Mouse (Mus musculus) liver, embryonic 12.5 days (tissue): ENCODE measurements around the gene Pm20d1. TPM values are rescaled to one million over a fixed set of nuclear protein-coding genes. Genes with fewer than 3 reads are reported as not detected.

Experiments
- ATAC-seq: fragments of 200-750 bp; cut with Nextera tagmentation; 2 replicates; pipeline ENCODE4 v1.8.0; 2017; ENCODE audit warnings: moderate number of reproducible peaks, mild to moderate bottlenecking, moderate library complexity
- H3K27ac ChIP-seq: fragments of 300-500 bp; sonication (generic); 2 replicates; pipeline ENCODE4 v1.5.1; 2016; ENCODE audit warnings: mild to moderate bottlenecking
- H3K27me3 ChIP-seq: fragments of 300-500 bp; sonication (generic); replicated peaks from 2 replicates; pipeline ENCODE4 v1.6.1; 2016; ENCODE audit warnings: mild to moderate bottlenecking, moderate library complexity
- H3K36me3 ChIP-seq: fragments of 300-500 bp; sonication (generic); 2 replicates; pipeline ENCODE4 v1.6.1; 2016; ENCODE audit warnings: mild to moderate bottlenecking, moderate library complexity
- H3K4me1 ChIP-seq: fragments of 300-500 bp; sonication (generic); 2 replicates; pipeline ENCODE4 v1.6.1; 2016
- H3K4me2 ChIP-seq: fragments of 300-500 bp; sonication (generic); 2 replicates; pipeline ENCODE4 v1.6.1; 2016; ENCODE audit warnings: mild to moderate bottlenecking, moderate library complexity
- H3K4me3 ChIP-seq: fragments of 300-500 bp; sonication (generic); 2 replicates; pipeline ENCODE4 v1.5.1; 2016; ENCODE audit warnings: mild to moderate bottlenecking, moderate library complexity
- H3K9ac ChIP-seq: fragments of 300-500 bp; sonication (generic); 2 replicates; pipeline ENCODE4 v1.6.1; 2016; ENCODE audit warnings: mild to moderate bottlenecking, moderate library complexity
- H3K9me3 ChIP-seq: fragments of 300-500 bp; sonication (generic); replicated peaks from 2 replicates; pipeline ENCODE4 v1.6.1; 2016; ENCODE audit warnings: mild to moderate bottlenecking, moderate library complexity
- WGBS: fragments of 180-500 bp; shearing (Covaris S2); methylation state at CpG from one replicate; pipeline ENCODE4 v1.1.7; 2016; ENCODE audit not compliant: insufficient replicate concordance; 5-methylcytosine and 5-hydroxymethylcytosine counted together
- polyA plus RNA-seq: library from polyadenylated mRNA; unstranded; fragments of >200 nt; fragmentation: Nextera tagmentation; extraction: Ambion mirVana; gene quantifications from 2 replicates; pipeline ENCODE4 v1.2.1, GENCODE M21; 2016

Pm20d1 gene
- polyA plus RNA-seq, 1 experiment from 2014 or later = 2.8 TPM

DNA sequence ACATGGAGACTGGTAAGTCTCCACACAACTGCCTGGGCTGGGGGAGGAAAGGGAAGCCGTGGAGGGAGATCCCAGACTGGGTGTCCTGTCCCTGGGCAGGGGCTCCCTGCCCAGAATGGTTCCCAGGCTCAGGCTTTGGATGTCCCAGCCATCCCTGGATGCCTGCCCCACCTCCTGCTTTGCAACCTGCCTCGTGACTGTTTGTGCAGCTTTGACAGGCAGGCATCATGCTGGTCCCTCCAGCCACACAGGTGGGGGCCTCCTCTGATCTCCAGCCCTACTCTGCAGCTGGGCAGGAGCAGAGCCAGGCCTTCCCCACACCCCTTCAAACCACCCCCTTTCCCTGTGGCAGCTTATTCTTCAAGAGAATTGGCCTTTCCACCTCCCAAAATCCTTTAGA, 42.1 kb downstream of the Pm20d1 start:
- Histone ChIP-seq H3K4me2 (no peak overlapping the region), H3K9ac (no peak overlapping the region), H3K4me1 (no peaks in the 10 kb centered on the region), H3K4me3 (no peak overlapping the region), H3K27ac (no peak overlapping the region), H3K36me3 (peaks cover 43% of the 10 kb centered on the region), H3K9me3 (no peaks in the 10 kb centered on the region), H3K27me3 (no peaks in the 10 kb centered on the region)
- no peak for ATAC-seq
- WGBS = 50% methylated on average over 2 of the region's 2 CpGs

DNA sequence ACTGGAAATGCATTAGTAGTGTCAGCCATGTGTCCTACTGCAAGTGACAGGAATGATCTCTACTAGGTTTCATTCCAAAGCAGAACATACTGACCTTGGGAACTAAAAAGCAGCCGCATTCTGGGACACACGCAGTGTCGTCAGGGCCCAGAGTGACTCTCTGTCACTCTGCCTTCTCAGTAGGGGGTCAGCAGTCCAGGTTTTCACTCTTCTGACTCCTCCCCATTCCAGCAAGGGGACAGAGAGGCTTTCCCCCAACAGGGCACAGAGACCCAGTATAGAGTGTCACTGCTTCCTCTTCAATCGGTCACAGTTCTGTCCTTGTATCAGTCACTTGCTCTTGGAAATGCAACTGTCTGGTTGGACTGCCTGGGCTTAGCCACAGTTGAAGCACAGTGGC, 45.0 kb downstream of the Pm20d1 start:
- no peak for ATAC-seq
- Histone ChIP-seq H3K9me3 (no peaks in the 10 kb centered on the region), H3K4me1 (no peaks in the 10 kb centered on the region), H3K4me2 (no peak overlapping the region), H3K27ac (no peak overlapping the region), H3K4me3 (no peak overlapping the region), H3K27me3 (no peaks in the 10 kb centered on the region), H3K9ac (no peak overlapping the region), H3K36me3 (peaks cover 57% of the 10 kb centered on the region)
- 84% methylated on average over 4 of the region's 4 CpGs for WGBS

DNA sequence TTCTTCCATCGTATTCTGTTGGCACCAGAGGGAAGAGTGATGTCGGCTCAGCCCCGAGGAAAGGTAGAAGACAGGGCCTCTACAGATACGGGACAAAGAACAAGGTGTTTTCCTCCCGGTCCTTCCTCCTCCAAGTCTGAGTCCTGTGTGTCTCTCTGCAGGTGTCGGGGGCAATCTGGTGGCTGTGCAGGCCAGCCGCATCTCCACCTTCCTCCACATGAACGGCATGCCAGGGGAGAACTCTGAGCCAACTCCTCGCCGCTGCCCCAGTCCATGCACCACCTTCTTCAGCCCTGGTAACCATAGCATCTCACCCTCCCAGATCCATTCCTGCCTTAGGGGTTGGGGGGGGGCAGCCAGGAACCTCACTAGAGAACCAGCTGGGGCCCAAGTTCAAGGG, 46.6 kb downstream of the Pm20d1 start:
- peaks cover 60% of the 10 kb centered on the region for H3K36me3 ChIP-seq
- H3K9me3 ChIP-seq = no peaks in the 10 kb centered on the region
- no peak overlapping the region for H3K4me3 ChIP-seq
- H3K4me2 ChIP-seq = no peak overlapping the region
- H3K9ac ChIP-seq = no peak overlapping the region
- H3K4me1 ChIP-seq = no peaks in the 10 kb centered on the region
- H3K27me3 ChIP-seq = no peaks in the 10 kb centered on the region
- H3K27ac ChIP-seq = no peak overlapping the region
- ATAC-seq = no peak
- WGBS = 86% methylated on average over 10 of the region's 10 CpGs

DNA sequence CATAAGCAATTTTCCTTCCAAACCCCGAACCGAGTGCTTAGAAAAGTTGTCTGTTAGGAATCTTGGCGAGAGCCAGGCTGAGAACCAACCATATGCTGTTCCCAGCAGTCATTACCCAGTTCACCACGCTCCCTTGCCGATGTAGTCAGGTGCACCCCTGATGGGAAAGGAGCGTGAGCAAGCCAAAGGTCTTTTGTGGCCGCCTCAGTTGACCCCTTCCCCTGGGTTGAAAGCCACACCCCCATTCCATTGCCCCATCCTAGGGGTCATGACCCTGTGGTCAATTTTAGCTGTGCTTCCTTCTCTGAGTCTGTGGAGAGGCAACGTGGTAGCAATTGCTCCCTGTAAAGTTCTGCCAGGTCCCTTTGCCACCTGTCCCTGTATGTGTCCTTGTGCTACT, 47.7 kb downstream of the Pm20d1 start:
- Histone ChIP-seq H3K9me3 (no peaks in the 10 kb centered on the region), H3K27ac (no peak overlapping the region), H3K4me1 (no peaks in the 10 kb centered on the region), H3K36me3 (peaks cover 60% of the 10 kb centered on the region), H3K27me3 (no peaks in the 10 kb centered on the region), H3K4me2 (no peak overlapping the region), H3K9ac (no peak overlapping the region), H3K4me3 (no peak overlapping the region)
- 75% methylated on average over 8 of the region's 8 CpGs for WGBS
- peak; percentile 39; the same call in 1 of the 2 replicates for ATAC-seq

DNA sequence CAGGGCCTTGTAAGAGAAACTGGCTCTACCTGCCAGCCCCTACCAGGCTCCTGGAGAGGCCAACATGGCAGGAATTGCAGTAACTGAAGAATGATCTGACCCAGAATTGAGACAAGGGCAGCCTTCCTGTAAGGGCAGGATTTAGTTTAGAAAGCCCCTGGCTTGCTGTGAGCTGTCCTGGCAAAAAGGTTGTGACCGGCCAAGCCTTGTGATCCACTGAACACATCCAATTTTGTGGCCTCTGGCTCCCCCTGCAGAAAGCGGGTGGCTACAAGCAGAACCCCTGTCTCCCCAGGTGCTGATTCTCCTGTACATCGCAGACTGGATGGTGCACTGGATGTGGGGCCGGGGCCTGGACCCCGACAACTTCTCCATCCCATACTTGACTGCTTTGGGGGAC, 49.1 kb downstream of the Pm20d1 start:
- no peaks in the 10 kb centered on the region for H3K9me3 ChIP-seq
- 66% methylated on average over 5 of the region's 5 CpGs for WGBS

DNA sequence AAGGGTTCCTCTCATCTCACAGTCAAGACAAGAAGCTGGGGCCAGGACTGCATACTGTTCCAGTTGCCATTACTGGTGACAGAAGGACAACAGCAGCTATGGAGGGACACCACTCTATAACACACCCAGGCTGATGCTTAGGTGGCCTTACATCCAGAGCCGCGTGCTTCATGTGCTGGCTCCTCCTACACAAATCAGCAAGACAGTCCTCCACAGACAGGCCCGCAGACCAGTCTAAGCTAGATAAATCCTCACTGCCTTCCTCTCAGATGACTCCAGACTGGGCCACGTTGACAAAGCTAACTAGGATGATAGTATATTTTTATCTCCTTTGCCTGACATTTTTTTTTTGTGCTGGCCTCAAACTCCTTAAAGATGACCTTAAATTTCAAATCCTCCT, 64.6 kb downstream of the Pm20d1 start:
- no peak for ATAC-seq

More for the DNA sequence above, 49.1 kb downstream of the Pm20d1 start:
- no peak for ATAC-seq
- no peaks in the 10 kb centered on the region for H3K4me1 ChIP-seq
- no peak overlapping the region for H3K4me3 ChIP-seq
- peaks cover 47% of the 10 kb centered on the region for H3K36me3 ChIP-seq
- H3K4me2 ChIP-seq = no peak overlapping the region
- no peak overlapping the region for H3K9ac ChIP-seq
- no peak overlapping the region for H3K27ac ChIP-seq
- no peaks in the 10 kb centered on the region for H3K27me3 ChIP-seq

DNA sequence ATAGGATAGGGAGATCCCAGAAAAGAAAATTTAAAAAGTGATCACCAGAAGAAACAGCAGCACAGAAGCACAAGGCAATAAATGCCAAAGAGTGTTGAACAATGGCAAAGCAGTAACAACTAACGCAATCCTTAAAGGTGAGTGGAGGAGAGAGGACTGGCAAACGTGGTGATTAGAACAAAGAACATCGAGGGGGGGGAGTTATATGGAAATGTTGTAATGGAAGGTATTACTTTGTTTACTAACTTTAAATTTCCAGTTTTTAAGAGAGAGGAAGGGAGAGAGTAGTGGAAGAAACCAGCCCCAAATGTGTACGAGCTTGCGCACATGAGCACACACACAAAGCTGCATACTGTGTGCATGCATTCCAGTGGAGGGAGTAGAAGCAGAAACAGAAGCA, 68.4 kb downstream of the Pm20d1 start:
- Histone ChIP-seq H3K27ac (no peak overlapping the region), H3K4me3 (no peak overlapping the region), H3K9ac (no peak overlapping the region), H3K36me3 (no peaks in the 10 kb centered on the region), H3K4me1 (peaks cover 12% of the 10 kb centered on the region), H3K9me3 (no peaks in the 10 kb centered on the region), H3K27me3 (no peaks in the 10 kb centered on the region), H3K4me2 (no peak overlapping the region)
- WGBS = 77% methylated on average over 5 of the region's 5 CpGs
- ATAC-seq = no peak

More for the DNA sequence above, 64.6 kb downstream of the Pm20d1 start:
- WGBS = 61% methylated on average over 4 of the region's 4 CpGs
- H3K27me3 ChIP-seq = no peaks in the 10 kb centered on the region
- no peak overlapping the region for H3K9ac ChIP-seq
- H3K9me3 ChIP-seq = no peaks in the 10 kb centered on the region
- H3K36me3 ChIP-seq = no peaks in the 10 kb centered on the region
- H3K27ac ChIP-seq = no peak overlapping the region
- 0 out of 2 replicates have a peak, but pooled peaks cover 2% of the 10 kb centered on the region for H3K4me1 ChIP-seq
- no peak overlapping the region for H3K4me2 ChIP-seq
- no peak overlapping the region for H3K4me3 ChIP-seq

DNA sequence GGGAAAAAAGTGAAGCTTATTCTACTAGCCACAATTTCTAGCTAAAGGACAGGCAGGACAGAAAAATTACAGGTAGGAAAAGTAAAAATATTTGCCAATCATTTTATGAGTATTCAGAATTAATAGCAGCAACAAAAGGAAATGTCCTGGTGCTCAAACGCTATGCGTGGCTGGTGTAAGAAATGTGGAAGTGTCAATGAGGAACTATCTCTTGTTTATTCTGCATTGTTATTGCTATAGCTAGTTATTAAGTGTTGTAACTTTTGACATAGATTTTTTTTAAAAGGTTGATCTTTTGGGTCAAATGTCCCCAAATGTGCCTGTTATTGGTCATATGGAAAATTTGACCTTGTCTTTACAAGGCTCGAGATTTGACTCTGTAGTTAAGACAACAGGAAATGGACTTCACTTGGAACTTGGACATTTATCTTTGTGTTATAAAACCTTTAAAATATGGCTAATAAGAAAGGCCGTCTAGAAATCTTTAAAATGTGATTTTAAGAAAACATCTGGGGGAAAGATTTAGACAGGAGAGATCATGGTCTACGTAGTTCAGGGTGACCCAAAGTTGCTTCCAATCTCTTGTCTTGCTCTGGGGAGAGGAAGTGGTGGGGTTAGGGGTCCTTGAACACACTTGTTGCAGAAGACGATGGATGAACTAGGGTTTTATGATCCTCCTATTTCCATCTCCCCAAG, 69.3 kb downstream of the Pm20d1 start:
- H3K4me2 ChIP-seq = peak overlapping the region; percentile 85
- no peak overlapping the region for H3K27ac ChIP-seq
- H3K27me3 ChIP-seq = no peaks in the 10 kb centered on the region
- no peaks in the 10 kb centered on the region for H3K36me3 ChIP-seq
- no peak overlapping the region for H3K9ac ChIP-seq
- 43% methylated on average over 6 of the region's 6 CpGs for WGBS
- H3K4me1 ChIP-seq = peaks cover 12% of the 10 kb centered on the region
- no peaks in the 10 kb centered on the region for H3K9me3 ChIP-seq
- no peak for ATAC-seq
- peak overlapping the region; percentile 71 for H3K4me3 ChIP-seq

DNA sequence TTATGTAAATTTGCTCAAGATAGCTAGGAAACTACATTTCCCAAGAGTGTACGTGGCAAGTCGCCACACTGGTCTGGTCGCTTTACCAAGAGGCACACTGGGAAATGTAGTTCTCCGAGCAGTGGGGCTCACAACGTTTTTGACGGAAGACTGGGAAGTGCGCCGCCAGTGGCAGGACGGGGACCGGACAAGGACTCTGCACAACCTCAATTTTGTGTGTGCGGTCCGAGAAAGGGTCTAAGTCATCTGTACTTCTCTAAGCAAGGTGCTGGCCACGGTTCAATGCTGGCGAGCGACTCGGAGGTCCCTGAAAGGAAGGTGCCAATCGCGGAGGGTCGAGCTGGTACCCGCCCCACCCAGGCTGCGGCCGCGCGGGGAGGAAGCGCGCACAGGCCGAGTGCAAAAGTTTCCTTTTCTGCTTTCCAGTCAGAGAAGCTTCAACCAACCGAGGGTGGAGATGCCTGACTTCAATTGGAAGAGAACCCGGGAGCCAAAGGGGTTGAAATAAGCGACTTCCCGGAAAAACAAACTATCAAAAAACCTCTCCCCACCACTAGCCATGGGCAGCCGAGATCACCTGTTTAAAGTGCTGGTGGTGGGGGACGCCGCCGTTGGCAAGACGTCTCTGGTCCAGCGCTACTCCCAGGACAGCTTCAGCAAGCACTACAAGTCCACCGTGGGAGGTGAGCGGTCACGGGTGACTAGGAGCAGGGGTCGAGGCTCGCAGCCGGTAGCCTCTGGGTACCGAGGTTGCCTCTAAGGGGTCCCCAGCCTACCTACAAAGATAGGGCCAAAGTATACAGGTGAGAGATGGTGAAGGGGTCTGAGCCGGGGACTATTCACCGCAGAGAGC, 70.1 kb downstream of the Pm20d1 start, which contains the start of gene Rab29:
Gene Rab29 (plus strand): TSS at position 132 of the 853 bp plus-strand sequence.
- no peaks in the 10 kb centered on the region for H3K9me3 ChIP-seq
- peaks cover 12% of the 10 kb centered on the region for H3K4me1 ChIP-seq
- H3K9ac ChIP-seq = peak within 1 kb of the TSS; percentile 74
- H3K27ac ChIP-seq = no peak within 1 kb of the TSS
- 1% methylated on average over 46 of the region's 46 CpGs for WGBS
- H3K36me3 ChIP-seq = no peaks in the 10 kb centered on the region
- H3K4me2 ChIP-seq = peak within 1 kb of the TSS; percentile 85
- no peaks in the 10 kb centered on the region for H3K27me3 ChIP-seq
- peak within 1 kb of the TSS; percentile 71 for H3K4me3 ChIP-seq
- peak; percentile 95 for ATAC-seq

DNA sequence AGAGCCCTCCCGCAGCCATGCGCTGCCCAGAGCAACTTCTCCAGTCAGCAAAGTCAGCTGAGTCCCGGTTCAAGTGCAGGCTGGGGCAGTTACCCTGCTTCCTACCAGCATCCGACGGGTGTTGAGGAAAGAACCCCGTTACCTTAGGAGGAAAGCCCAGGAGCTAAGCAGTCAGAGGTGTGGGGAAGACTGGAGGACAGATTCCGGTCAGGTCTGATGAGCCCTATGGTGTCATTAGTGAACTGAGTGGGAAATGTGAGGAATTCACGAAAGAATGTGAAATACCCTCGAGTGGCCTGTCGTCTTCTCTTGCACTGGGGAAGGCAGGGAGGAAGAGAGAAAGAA, 70.7 kb downstream of the Pm20d1 start:
- 30% methylated on average over 10 of the region's 10 CpGs for WGBS
- ATAC-seq = 0 out of 2 replicates have a peak, but pooled peaks have one; percentile 2
- Histone ChIP-seq H3K9me3 (no peaks in the 10 kb centered on the region), H3K4me3 (peak overlapping the region; percentile 71), H3K27ac (no peak overlapping the region), H3K27me3 (no peaks in the 10 kb centered on the region), H3K4me1 (peaks cover 12% of the 10 kb centered on the region), H3K4me2 (peak overlapping the region; percentile 85), H3K36me3 (no peaks in the 10 kb centered on the region; the same call in 1 of the 2 replicates), H3K9ac (peak overlapping the region; percentile 74)

DNA sequence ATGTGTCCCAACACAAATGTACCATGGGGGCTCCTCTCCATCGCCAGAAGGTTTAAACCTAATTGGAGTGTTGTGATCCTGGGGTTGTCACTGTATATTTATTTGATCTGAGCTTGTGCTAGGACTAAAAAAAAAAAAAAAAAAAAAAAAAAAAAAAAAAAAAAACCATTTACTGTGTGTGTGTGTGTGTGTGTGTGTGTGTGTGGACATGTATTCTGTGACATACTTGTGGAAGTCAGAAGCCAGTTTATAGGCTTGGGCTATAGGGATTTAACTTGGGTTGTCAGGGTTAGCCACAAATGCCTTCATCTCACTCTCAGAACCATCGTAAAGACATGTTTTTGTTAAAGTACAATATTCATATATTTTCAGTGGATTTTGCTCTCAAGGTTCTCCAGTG, 72.4 kb downstream of the Pm20d1 start:
- H3K4me1 ChIP-seq = peaks cover 12% of the 10 kb centered on the region
- no peak overlapping the region for H3K9ac ChIP-seq
- no peak for ATAC-seq
- no peaks in the 10 kb centered on the region for H3K9me3 ChIP-seq
- no peak overlapping the region for H3K4me3 ChIP-seq
- no peak overlapping the region for H3K27ac ChIP-seq
- no peak overlapping the region for H3K4me2 ChIP-seq
- H3K36me3 ChIP-seq = no peaks in the 10 kb centered on the region; the same call in 1 of the 2 replicates
- 67% methylated on average over 2 of the region's 2 CpGs for WGBS
- no peaks in the 10 kb centered on the region for H3K27me3 ChIP-seq
